Mouse (Mus musculus) thymus, postnatal 10 days (tissue): ENCODE measurements at regions not wholly inside any gene's neighbourhood (a gene's known extent, or its start where the extent isn't known, plus 50 kb on each side); places are given as distances from the start of the nearest gene placed in this dataset.
"Not testable (repeated sequence)": the region's sequence is repeated elsewhere in the genome, so short reads cannot be mapped to it uniquely, and the experiment has no call there.

Experiments
- DNase-seq, 2 experiments: peaks; one replicate each; pipeline ENCODE4 v3.0.0; 2021; ENCODE audit warnings: low spot score in 2 of 2

DNA sequence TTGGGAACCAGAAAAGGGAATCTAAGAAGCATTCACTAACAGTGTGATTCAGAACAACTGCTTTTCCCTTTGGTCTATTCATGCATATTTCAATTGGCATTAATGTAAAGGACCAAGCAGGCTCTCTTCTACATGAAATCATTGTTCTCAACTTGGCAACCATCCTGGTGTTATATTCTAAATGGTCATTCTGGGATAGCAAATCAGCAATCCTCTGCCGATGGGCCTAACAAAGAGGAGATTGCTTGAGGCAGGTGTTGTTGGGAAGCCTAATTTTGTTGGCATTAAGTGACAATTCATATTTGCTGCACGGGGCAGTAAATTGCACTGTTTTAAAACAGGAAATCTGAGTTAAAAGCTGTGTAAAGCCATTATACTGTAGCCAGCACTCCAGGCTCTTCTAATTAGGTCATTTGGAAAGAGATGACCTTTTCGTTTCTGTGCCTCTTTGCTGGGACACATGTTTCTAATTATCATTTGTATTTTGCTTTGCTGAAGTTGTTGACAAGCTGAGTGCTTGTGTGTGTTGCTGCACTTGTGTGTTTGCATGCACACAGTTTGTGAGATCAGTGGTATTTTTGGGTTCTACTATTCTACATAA lies 275.4 kb downstream of the Cetn3 start:
- DNase-seq = no peak

- DNase-seq = no peak
Measured at GRCm38 (mm10) chr13:82058872-82059271, 276.0 kb downstream of the Cetn3 start.

DNA sequence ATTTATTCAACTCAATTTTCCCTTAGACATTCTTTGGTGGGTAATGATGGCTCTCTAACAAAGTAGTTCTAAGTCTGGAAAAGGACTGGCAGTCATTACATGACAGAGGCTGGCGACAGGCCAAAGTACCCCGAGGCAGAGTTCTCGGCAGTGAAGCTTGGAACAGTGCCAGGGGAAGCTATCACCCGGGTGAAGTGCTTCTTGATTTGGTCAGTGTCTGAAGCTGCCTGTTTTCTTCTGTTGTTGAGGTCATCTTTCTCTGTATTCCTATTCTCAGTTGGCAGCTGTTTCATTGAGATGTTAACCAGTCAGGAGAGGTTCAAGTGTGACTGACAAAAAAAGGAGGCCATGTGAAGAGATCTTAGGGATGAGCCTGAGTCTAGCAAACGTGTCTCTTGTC lies 276.6 kb downstream of the Cetn3 start:
- no peak for DNase-seq

GRCm38 (mm10) chr13:82063880-82064279 lies 281.0 kb downstream of the Cetn3 start:
- DNase-seq = not testable (repeated sequence)

GRCm38 (mm10) chr13:82066174-82066573 lies 283.3 kb downstream of the Cetn3 start:
- no peak for DNase-seq

DNA sequence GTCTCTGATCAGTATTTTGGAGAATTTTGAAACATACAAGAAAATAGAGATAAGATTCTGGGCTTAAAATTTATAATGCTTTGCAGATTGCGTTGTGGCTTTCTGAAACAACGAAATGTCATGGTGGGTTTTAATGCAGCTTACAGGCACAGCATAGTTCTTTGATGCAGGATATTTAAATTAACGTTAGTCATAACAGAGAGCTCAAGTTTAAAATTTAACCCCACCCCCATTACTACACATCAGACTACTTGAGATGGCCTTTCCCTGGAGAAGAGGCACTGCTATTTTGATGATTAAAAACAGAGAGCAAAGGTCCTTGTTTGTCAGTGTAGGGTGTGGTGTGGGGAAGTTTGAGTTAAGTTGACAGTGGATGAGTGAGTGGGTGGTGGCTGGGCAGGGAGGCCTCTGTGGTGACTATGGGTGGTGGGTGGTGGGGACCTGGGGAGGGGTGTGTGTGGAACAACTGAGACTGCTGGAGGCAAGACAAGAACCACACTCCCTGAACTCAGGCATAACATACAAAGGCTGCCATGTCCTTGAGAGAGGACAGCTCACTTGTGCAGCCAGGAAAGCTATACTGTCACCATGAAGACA lies 283.9 kb downstream of the Cetn3 start:
- no peak for DNase-seq

- DNase-seq = no peak
Measured at GRCm38 (mm10) chr13:82072449-82072848, 289.6 kb downstream of the Cetn3 start.

DNA sequence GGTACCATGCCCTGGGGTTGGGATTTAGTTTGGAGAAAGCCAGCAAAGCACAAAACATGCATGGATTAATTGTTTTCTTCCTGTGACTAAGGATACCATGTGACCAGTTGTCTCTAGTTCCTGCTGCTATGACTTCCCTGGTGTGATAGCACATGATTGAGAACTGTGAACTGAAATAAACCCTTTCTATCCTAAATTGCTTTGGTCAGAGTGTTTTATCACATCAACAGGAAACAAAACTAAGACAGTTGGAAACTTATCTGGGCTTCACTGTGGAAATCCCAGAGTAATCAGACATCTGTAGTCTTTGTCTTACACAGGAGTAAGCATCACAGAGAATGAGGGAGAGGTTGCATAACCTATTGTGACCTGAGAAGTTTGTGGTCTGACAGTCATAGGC lies 290.5 kb downstream of the Cetn3 start:
- DNase-seq = no peak

DNA sequence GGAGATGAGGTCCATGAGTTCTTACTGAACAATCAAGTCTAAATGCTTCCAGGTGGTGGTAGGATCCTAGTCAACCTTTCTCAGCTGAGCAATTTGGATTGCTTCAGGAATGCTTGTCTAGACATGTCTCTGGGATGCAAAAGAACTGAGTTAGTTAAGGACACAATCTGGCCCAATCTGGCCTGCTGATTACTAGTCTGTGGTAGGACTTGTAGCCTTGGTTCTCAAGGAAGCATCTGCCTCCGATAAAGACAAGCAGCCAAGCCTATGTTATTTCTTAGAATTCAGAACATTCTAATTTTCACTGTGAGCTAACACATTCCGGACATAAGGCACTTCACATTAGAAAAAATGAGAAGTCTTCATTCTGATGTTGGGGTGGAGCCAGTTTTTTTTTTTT lies 298.5 kb downstream of the Cetn3 start:
- DNase-seq = no peak

GRCm38 (mm10) chr13:82087635-82088034 lies 304.8 kb downstream of the Cetn3 start:
- DNase-seq = no peak

GRCm38 (mm10) chr13:82092186-82092585 lies 309.3 kb downstream of the Cetn3 start:
- DNase-seq = peak in 1 of 2 experiments; percentile 8

DNA sequence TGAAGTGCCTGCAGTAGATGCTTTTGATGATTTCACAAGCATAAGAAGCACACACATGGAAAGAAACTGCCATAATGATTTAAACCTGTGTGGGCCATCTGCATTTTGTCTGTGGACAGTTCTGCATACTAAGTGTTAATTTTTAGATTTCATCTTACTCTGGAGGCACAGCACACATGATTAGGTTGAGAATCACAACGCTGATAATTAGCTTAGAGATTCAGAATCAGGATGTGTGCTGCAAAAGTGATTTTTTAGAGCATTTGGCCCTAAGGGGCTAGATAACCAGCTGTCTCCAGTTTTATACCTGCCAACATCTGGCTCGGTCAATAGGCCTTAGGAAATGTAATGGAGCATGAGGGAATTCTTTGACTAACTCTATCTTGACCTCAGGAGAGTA lies 323.2 kb downstream of the Cetn3 start:
- DNase-seq = no peak

GRCm38 (mm10) chr13:82129777-82130735 lies 347.2 kb downstream of the Cetn3 start:
- no peak for DNase-seq
